Mouse (Mus musculus) left cerebral cortex, adult 11 months (tissue): ENCODE data around the gene Fbxl12.
"Not testable (repeated sequence)": the region's sequence is repeated elsewhere in the genome, so short reads cannot be mapped to it uniquely, and the experiment has no call there.

Experiments used
- DNase-seq: peaks from one replicate; pipeline ENCODE4 v3.0.0; 2022; ENCODE audit warnings: low spot score

Gene Fbxl12

GRCm38 (mm10) chr9:20651602-20652259 is 7.2 kb upstream of the Fbxl12 start, which contains the start of gene Pin1:
TSS of gene Pin1 (plus strand) at chr9:20652095.
- peak; percentile 98 for DNase-seq

- DNase-seq: no peak
Measured at GRCm38 (mm10) chr9:20645121-20645520, 554 bp upstream of the Fbxl12 start.

DNA sequence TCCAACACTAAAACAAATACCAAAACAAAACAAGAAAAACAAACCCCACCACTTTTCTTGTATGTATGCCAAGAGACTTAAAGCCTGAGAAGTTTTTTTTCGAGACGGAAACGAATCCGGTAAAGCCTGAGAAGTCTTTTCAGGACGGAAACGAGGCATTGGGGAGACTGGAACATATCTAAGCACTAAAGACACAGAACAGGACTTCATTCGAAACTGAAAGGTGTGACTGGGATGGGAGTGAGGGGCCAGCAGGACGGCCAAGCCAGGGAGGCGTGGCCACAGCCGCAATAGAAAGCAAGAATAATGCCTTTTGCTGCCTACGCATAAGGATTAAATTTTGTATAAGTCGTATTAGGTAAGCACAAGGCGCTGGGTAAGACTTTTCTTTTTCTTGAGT is 786 bp downstream of the Fbxl12 start:
- DNase-seq: no peak

- no peak for DNase-seq
Measured at GRCm38 (mm10) chr9:20642896-20643466, 1.6 kb downstream of the Fbxl12 start.

DNA sequence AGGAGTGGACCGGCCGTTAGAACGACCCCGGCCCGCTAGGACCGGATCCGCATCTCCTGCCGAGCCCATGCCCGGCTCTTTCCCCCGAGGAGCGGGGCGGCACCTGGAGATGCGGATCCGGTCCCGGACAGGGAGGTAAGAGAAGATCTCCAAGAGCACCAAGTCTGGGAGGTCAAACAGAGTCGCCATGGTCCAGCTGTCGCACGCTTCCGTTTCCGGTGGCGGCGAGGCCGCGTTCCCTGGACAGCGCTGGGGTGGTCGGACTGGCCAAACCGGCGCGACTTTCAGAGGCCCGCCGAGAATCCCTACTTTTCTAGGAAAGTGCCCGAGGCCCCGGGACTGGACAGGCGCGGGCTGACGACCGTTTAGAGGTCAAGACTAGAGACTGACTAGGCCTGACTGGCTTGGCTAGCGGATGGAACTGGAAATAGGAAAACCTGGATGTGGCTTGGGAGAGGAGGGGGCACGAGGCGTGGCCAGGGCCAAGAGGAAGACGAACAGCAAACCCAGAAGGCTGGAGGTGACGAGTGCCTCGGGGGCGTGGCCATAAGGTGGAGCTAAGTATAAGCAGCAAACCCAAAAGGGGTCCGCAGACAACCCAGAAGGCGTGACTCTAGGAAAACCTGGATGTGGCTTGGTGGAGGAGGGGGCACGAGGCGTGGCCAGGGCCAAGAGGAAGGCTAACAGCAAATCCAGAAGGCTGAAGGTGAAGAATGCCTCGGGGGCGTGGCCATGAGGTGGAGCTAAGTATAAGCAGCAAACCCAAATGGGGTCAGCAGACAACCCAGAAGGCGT is 2.3 kb downstream of the Fbxl12 start, which contains the start of gene Ubl5:
Ubl5 (plus strand) TSS at position 778 of the 795 bp plus-strand sequence.
- DNase-seq: no peak

GRCm38 (mm10) chr9:20641501-20641900 is 3.1 kb downstream of the Fbxl12 start:
- no peak for DNase-seq

DNA sequence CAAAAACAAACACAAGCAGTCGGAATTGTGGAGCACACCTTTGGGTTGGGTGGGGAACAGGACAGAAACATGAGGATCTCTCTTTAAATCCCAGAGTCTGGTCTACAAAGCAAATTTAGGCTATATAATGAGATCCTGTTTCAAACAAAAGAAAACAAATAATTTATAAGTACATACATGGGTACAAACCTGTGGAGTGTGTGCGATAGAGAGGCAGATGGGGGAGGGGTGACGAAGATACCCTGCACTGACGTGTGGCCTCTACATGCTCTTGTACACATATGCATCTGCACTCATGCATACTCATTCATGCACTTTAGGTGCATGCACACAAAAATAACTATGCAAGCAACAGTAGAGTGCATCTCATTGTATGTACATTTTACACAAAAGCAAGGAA is 5.1 kb downstream of the Fbxl12 start:
- DNase-seq: no peak

DNA sequence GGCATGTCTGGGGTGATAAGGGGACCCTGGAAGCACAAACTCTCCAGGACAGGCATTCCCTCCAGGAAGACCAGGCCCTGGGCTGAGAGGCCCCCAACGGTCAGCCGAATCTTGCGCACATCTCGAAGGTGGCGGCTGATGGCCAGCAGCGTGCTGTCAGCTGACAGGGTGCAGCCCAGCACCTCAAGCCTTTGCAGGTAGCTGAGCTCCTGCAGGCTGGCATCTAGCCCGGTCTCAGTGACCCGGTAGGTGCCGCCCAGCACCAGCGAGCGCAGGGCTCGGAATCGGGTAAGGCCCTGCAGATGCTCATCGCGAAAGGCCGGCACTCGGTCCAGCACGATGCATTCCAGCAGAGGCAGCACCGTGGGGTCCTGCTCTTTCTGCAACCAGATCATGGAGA is 6.0 kb downstream of the Fbxl12 start:
- DNase-seq: no peak

DNA sequence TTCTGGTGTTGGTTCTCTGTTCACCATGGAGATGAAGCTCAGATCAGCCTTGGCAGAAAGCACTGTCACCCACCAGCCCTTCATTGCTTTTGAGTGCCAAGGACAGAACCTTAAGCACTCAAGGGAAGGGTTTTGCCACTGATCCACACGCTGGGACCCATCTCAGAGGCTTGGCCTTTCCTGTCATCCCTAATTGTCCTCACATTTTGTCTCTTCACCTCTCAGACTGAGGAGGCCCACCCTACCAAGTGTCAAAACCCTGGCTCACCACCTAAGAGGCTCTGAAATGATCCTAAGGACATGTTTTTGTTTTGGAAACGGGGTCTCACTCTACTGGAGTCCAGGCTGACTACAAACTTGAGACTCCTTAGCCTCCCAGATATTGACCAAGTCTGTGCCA is 7.8 kb downstream of the Fbxl12 start:
- DNase-seq: no peak

DNA sequence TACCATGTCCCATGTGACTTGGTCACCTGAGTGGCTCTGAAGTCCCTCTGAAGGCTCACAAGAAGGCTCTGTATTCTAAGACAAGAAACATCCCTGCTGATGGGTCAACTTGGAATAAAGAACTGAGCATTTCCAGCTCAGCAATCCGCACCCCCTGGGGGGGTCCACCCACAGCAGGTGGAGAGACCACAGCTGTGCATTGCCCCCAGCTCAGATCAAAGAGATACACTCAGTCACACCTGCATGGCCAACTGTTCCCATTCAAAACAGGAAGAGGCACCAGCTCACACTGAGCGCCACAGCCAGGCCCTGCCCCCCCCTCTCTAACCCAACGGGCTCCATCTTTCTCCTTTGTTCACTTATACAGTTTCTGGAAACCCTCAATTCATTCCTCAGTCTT is 8.3 kb downstream of the Fbxl12 start:
- DNase-seq: no peak

- not testable (repeated sequence) for DNase-seq
Measured at GRCm38 (mm10) chr9:20635676-20636075, 8.9 kb downstream of the Fbxl12 start.

DNA sequence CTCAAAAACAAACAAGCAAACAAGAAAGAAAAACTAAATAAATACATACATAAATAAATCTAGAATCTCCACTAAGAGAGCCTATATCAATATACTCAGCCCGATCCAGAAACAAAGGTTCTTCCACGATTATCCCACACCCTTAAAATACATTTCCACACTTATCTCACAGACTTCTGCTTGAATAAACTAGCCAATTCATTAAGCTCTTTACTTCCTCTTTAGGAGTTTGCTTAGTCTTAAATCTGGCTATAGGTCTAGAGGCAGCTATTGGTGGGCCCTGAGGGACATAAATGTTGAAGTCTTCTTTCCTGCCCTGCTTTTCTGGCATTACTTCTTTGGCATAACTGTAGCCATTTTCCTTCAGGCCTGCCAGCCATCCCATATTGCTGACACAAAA is 13.2 kb downstream of the Fbxl12 start:
- no peak for DNase-seq

GRCm38 (mm10) chr9:20616685-20617084 is 27.9 kb downstream of the Fbxl12 start:
- DNase-seq: no peak

DNA sequence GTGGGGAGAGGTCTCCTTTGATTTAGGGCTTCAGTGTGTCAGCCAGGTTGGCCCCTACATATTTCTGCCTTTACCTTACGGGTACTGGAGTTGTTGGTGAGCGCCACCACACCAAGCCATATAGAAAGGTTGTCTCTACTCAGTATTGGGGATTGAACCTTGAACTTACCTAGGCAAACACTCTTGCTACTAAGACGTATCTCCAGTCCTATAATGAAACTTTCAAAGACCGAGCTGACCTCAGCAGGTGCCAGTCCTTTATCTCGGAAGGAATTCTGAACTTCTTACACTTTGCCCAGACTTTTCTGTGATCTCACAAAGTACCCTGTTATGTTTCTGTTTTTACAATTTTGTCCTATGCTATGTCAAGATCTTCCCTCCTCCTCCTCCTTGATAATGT is 32.6 kb downstream of the Fbxl12 start:
- DNase-seq: no peak

- DNase-seq: no peak
Measured at GRCm38 (mm10) chr9:20609831-20610464, 34.6 kb downstream of the Fbxl12 start.

DNA sequence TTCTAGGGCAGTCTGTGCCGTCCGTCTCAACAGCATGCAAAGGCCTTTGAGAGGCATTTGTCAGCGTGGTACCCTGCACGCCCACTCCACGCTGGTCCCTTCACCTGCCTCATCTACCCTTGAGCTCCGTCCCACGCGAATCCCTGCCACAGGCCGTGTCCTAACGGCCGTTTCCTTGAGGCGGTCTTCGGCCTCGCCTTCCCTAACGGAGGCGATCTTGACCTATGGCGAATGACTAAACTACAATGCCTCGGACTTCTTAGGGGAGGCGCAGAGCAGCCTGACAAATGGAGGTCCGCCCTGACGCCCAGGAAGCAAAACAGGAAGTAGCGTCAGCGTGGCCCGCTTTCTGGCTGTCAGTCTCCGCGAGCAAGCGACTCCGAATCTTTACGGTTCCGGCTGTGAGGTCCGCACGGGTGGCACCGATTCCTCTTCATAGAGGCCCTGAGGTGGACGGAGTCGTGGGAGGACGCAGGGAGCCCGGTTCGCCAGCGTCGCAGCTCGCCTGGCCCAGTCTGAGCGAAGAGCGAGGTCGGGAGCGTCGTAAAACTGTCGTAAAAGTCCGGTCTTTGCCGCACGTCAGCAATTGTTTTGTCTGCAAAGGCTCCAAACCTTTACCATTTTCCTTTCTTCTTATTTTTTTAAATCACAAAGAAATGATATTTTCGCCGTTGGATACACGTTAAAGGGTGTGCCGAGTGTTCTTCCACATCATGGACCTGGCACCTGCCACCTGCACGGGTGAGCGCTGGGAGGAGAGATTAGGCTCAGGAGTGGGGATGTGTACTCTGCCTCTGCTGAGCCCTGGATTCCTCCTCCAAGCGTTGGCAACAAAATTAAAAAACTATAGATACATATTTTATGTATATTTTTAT is 37.2 kb downstream of the Fbxl12 start:
- peak; percentile 78 for DNase-seq

- DNase-seq: no peak
Measured at GRCm38 (mm10) chr9:20606269-20606668, 38.3 kb downstream of the Fbxl12 start.

GRCm38 (mm10) chr9:20601270-20601669 is 43.3 kb downstream of the Fbxl12 start:
- no peak for DNase-seq

DNA sequence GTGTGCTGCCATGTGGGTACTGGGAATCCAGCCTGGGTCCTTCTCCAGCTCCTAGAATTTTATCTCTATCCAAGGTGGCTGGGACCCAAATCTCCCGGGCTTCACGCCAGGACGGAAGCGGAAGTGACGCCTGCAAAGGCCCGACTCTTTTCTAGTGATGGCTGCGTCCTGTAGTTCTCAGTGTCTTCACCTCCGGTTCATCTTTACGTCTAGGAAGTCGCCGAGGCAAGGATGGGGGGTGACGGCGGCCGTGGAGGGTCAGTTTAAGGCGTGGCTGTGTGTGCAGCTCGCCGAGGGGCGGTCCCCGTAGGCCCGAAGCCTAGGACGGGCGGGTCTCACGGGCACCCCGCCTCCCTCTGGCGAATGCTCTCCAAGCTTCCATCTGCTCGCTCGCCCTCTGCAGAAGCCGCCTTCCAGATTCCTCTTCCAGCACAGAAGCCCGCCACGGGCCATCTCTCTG is 63.4 kb downstream of the Fbxl12 start, which contains the start of gene Zfp846:
Zfp846 (plus strand) TSS at position 117 of the 460 bp plus-strand sequence.
- DNase-seq: peak; percentile 99

DNA sequence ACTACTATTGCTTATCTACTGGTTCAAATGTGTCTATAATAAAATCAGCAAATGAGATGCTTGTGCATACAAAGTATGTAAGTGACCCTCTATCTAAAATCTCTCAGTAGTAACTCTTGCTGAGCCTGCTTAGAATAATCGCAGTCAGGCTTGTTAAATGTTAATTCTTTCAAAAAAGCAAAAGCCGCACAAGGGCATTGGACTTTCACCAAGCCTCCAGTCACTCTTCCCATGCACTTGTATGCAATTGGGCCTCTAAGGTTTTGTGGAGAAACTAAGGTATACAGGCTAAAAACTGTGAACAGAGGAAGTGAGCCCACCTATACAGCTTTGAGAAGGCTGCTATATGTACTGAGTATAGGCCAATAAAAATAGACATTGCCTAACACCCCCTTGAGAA is 68.0 kb downstream of the Fbxl12 start:
- DNase-seq: no peak

- DNase-seq: no peak
Measured at GRCm38 (mm10) chr9:20571060-20571459, 73.5 kb downstream of the Fbxl12 start.
